Mouse (Mus musculus) heart, embryonic 13.5 days (tissue): ENCODE measurements around the gene Mtmr3. TPM values are rescaled to one million over a fixed set of nuclear protein-coding genes. Genes with fewer than 3 reads are reported as not detected.
A peak's percentile ranks its signal among the peaks of the same experiment; 100 is the strongest.

Source experiments
- ATAC-seq: fragments of 200-750 bp; cut with Nextera tagmentation; 2 replicates; pipeline ENCODE4 v1.8.0; 2017; ENCODE audit warnings: moderate TSS enrichment; ENCODE audit not compliant: insufficient number of reproducible peaks, low FRiP score, low TSS enrichment; ENCODE audit errors: extremely low read depth
- H3K27ac ChIP-seq: fragments of 300-500 bp; sonication (generic); replicated peaks from 2 replicates; pipeline ENCODE4 v1.5.1; 2015; ENCODE audit warnings: moderate library complexity, mild to moderate bottlenecking, inconsistent platforms
- H3K27me3 ChIP-seq: fragments of 300-500 bp; sonication (generic); replicated peaks from 2 replicates; pipeline ENCODE4 v1.6.1; 2015; ENCODE audit warnings: mild to moderate bottlenecking, inconsistent platforms
- H3K36me3 ChIP-seq: fragments of 300-500 bp; sonication (generic); 2 replicates; pipeline ENCODE4 v1.6.1; 2015; ENCODE audit warnings: mild to moderate bottlenecking, inconsistent platforms
- H3K4me1 ChIP-seq: fragments of 300-500 bp; sonication (generic); 2 replicates; pipeline ENCODE4 v1.6.1; 2015; ENCODE audit warnings: inconsistent platforms
- H3K4me2 ChIP-seq: fragments of 300-500 bp; sonication (generic); 2 replicates; pipeline ENCODE4 v1.6.1; 2015; ENCODE audit warnings: inconsistent platforms, mild to moderate bottlenecking, moderate library complexity
- H3K4me3 ChIP-seq: fragments of 300-500 bp; sonication (generic); 2 replicates; pipeline ENCODE4 v1.5.1; 2015; ENCODE audit warnings: moderate library complexity, mild to moderate bottlenecking, inconsistent platforms
- H3K9ac ChIP-seq: fragments of 300-500 bp; sonication (generic); 2 replicates; pipeline ENCODE4 v1.6.1; 2015; ENCODE audit warnings: inconsistent platforms, mild to moderate bottlenecking, moderate library complexity
- H3K9me3 ChIP-seq: fragments of 300-500 bp; sonication (generic); 2 replicates; pipeline ENCODE4 v1.6.1; 2016; ENCODE audit warnings: inconsistent platforms
- WGBS: fragments of 180-500 bp; shearing (Covaris S2); methylation state at CpG from one replicate; pipeline ENCODE4 v1.1.7; 2015; ENCODE audit warnings: mixed read lengths; 5-methylcytosine and 5-hydroxymethylcytosine counted together
- polyA plus RNA-seq: library from polyadenylated mRNA; unstranded; fragments of >200 nt; fragmentation: Nextera tagmentation; extraction: Ambion mirVana; gene quantifications from 2 replicates; pipeline ENCODE4 v1.2.1, GENCODE M21; 2015

Mtmr3 gene
- polyA plus RNA-seq, 1 experiment from 2014 or later: 21.1 TPM

GRCm38 (mm10) chr11:4622997-4623396 is 28.3 kb upstream of the Mtmr3 start:
- no peak overlapping the region for H3K4me2 ChIP-seq
- H3K27me3 ChIP-seq: no peaks in the 10 kb centered on the region
- WGBS: 59% methylated on average over 5 of the region's 5 CpGs
- ATAC-seq: no peak
- H3K27ac ChIP-seq: no peak overlapping the region
- H3K9me3 ChIP-seq: no peaks in the 10 kb centered on the region
- no peak overlapping the region for H3K9ac ChIP-seq
- H3K4me1 ChIP-seq: peaks cover 15% of the 10 kb centered on the region
- no peaks in the 10 kb centered on the region for H3K36me3 ChIP-seq
- H3K4me3 ChIP-seq: no peak overlapping the region

GRCm38 (mm10) chr11:4622442-4622986 is 27.9 kb upstream of the Mtmr3 start:
- no peak overlapping the region for H3K27ac ChIP-seq
- H3K9me3 ChIP-seq: no peaks in the 10 kb centered on the region
- no peaks in the 10 kb centered on the region for H3K36me3 ChIP-seq
- 79% methylated on average over 7 of the region's 7 CpGs for WGBS
- no peak overlapping the region for H3K9ac ChIP-seq
- no peaks in the 10 kb centered on the region for H3K27me3 ChIP-seq
- H3K4me3 ChIP-seq: no peak overlapping the region
- peaks cover 15% of the 10 kb centered on the region for H3K4me1 ChIP-seq
- H3K4me2 ChIP-seq: no peak overlapping the region
- no peak for ATAC-seq

GRCm38 (mm10) chr11:4621866-4622265 is 27.2 kb upstream of the Mtmr3 start:
- Histone ChIP-seq H3K27me3 (no peaks in the 10 kb centered on the region), H3K9me3 (no peaks in the 10 kb centered on the region), H3K4me1 (peaks cover 15% of the 10 kb centered on the region), H3K27ac (no peak overlapping the region), H3K36me3 (no peaks in the 10 kb centered on the region), H3K4me2 (no peak overlapping the region), H3K4me3 (no peak overlapping the region), H3K9ac (no peak overlapping the region)
- 69% methylated on average over 4 of the region's 4 CpGs for WGBS
- ATAC-seq: no peak

GRCm38 (mm10) chr11:4620501-4621108 is 25.9 kb upstream of the Mtmr3 start:
- Histone ChIP-seq H3K4me2 (peak overlapping the region; percentile 57), H3K27ac (peak overlapping the region; percentile 30; the same call in 1 of the 2 replicates), H3K4me1 (peaks cover 15% of the 10 kb centered on the region), H3K4me3 (peak overlapping the region; percentile 5; the same call in 1 of the 2 replicates), H3K9me3 (no peaks in the 10 kb centered on the region), H3K27me3 (no peaks in the 10 kb centered on the region), H3K9ac (peak overlapping the region; percentile 45; the same call in 1 of the 2 replicates), H3K36me3 (no peaks in the 10 kb centered on the region)
- 34% methylated on average over 13 of the region's 13 CpGs for WGBS
- ATAC-seq: no peak

- peak within 1 kb of the TSS; percentile 5; the same call in 1 of the 2 replicates for H3K4me3 ChIP-seq
- peak within 1 kb of the TSS; percentile 30; the same call in 1 of the 2 replicates for H3K27ac ChIP-seq
- H3K9ac ChIP-seq: peak within 1 kb of the TSS; percentile 45; the same call in 1 of the 2 replicates
- WGBS: 32% methylated on average over 16 of the region's 16 CpGs
- H3K9me3 ChIP-seq: no peaks in the 10 kb centered on the region
- H3K36me3 ChIP-seq: no peaks in the 10 kb centered on the region
- ATAC-seq: no peak
- H3K4me2 ChIP-seq: peak within 1 kb of the TSS; percentile 57
- peaks cover 15% of the 10 kb centered on the region for H3K4me1 ChIP-seq
- no peaks in the 10 kb centered on the region for H3K27me3 ChIP-seq
Measured at GRCm38 (mm10) chr11:4620017-4620485, 25.4 kb upstream of the Mtmr3 start, which contains the start of gene Gm11032. Gene Gm11032, plus strand, starts transcription at chr11:4620067.

- ATAC-seq: no peak; the same call in 1 of the 2 replicates
- H3K4me1 ChIP-seq: peaks cover 27% of the 10 kb centered on the region
- no peak overlapping the region for H3K4me3 ChIP-seq
- no peaks in the 10 kb centered on the region for H3K27me3 ChIP-seq
- H3K9me3 ChIP-seq: no peaks in the 10 kb centered on the region
- H3K9ac ChIP-seq: 0 out of 2 replicates have a peak overlapping the region, but pooled peaks have one; percentile 40
- 56% methylated on average over 2 of the region's 2 CpGs for WGBS
- no peaks in the 10 kb centered on the region for H3K36me3 ChIP-seq
- peak overlapping the region; percentile 89 for H3K27ac ChIP-seq
- H3K4me2 ChIP-seq: peak overlapping the region; percentile 34
Measured at GRCm38 (mm10) chr11:4611904-4612303, 17.2 kb upstream of the Mtmr3 start.

- no peak overlapping the region for H3K4me3 ChIP-seq
- no peaks in the 10 kb centered on the region for H3K9me3 ChIP-seq
- no peaks in the 10 kb centered on the region for H3K36me3 ChIP-seq
- H3K4me2 ChIP-seq: no peak overlapping the region
- no peak for ATAC-seq
- H3K9ac ChIP-seq: no peak overlapping the region
- H3K27ac ChIP-seq: peak overlapping the region; percentile 74
- no peaks in the 10 kb centered on the region for H3K27me3 ChIP-seq
- peaks cover 57% of the 10 kb centered on the region for H3K4me1 ChIP-seq
- 50% methylated on average over 1 of the region's 1 CpGs for WGBS
Measured at GRCm38 (mm10) chr11:4606541-4606940, 11.9 kb upstream of the Mtmr3 start.

GRCm38 (mm10) chr11:4605414-4605813 is 10.8 kb upstream of the Mtmr3 start:
- whole genome bisulfite sequencing: 54% methylated on average over 7 of the region's 7 CpGs
- peak overlapping the region; percentile 74 for H3K27ac ChIP-seq
- no peaks in the 10 kb centered on the region for H3K9me3 ChIP-seq
- no peaks in the 10 kb centered on the region for H3K27me3 ChIP-seq
- H3K9ac ChIP-seq: no peak overlapping the region
- no peak overlapping the region for H3K4me2 ChIP-seq
- peaks cover 53% of the 10 kb centered on the region for H3K4me1 ChIP-seq
- no peak overlapping the region for H3K4me3 ChIP-seq
- H3K36me3 ChIP-seq: no peaks in the 10 kb centered on the region
- ATAC-seq: no peak

GRCm38 (mm10) chr11:4604441-4604840 is 9.8 kb upstream of the Mtmr3 start:
- no peak overlapping the region for H3K9ac ChIP-seq
- 20% methylated on average over 6 of the region's 6 CpGs for WGBS
- H3K27me3 ChIP-seq: no peaks in the 10 kb centered on the region

GRCm38 (mm10) chr11:4602691-4603441 is 8.2 kb upstream of the Mtmr3 start:
- Histone ChIP-seq H3K36me3 (no peaks in the 10 kb centered on the region), H3K4me3 (no peak overlapping the region), H3K27me3 (no peaks in the 10 kb centered on the region), H3K9ac (peak overlapping the region; percentile 38), H3K4me1 (peaks cover 52% of the 10 kb centered on the region), H3K4me2 (peak overlapping the region; percentile 41), H3K27ac (peak overlapping the region; percentile 36), H3K9me3 (no peaks in the 10 kb centered on the region)
- WGBS: 42% methylated on average over 12 of the region's 12 CpGs
- ATAC-seq: peak; percentile 43; the same call in 1 of the 2 replicates

More at GRCm38 (mm10) chr11:4604441-4604840, 9.8 kb upstream of the Mtmr3 start:
- H3K4me3 ChIP-seq: no peak overlapping the region
- H3K27ac ChIP-seq: peak overlapping the region; percentile 65
- no peak for ATAC-seq
- H3K36me3 ChIP-seq: no peaks in the 10 kb centered on the region
- H3K9me3 ChIP-seq: no peaks in the 10 kb centered on the region
- no peak overlapping the region for H3K4me2 ChIP-seq
- H3K4me1 ChIP-seq: peaks cover 53% of the 10 kb centered on the region

- Histone ChIP-seq H3K4me1 (peaks cover 43% of the 10 kb centered on the region), H3K9ac (no peak overlapping the region), H3K4me3 (no peak overlapping the region), H3K9me3 (no peaks in the 10 kb centered on the region), H3K27me3 (no peaks in the 10 kb centered on the region), H3K27ac (no peak overlapping the region), H3K4me2 (no peak overlapping the region), H3K36me3 (no peaks in the 10 kb centered on the region)
- no peak for ATAC-seq
- 82% methylated on average over 5 of the region's 5 CpGs for WGBS
Measured at GRCm38 (mm10) chr11:4601890-4602289, 7.2 kb upstream of the Mtmr3 start.
